Mouse (Mus musculus): Measurements from ENCODE around the gene Samd14. TPM values are rescaled to one million over a fixed set of nuclear protein-coding genes. Genes with fewer than 3 reads are reported as not detected.

Gene Samd14
- polyA plus RNA-seq, 1 experiment from 2014 or later, result 24.5 TPM

GRCm38 (mm10) chr11:95036521-95036920 is 26.8 kb downstream of the Samd14 start:
- Histone ChIP-seq H3K27ac (ENCODE audit: low read depth) (no peak overlapping the region), H3K36me3 (ENCODE audit: insufficient read depth) (0 out of 2 replicates have a peak, but pooled peaks cover 2% of the 10 kb centered on the region), H3K4me1 (ENCODE audit: insufficient read depth) (peaks cover under 1% of the 10 kb centered on the region; the same call in 1 of the 2 replicates), H3K27me3 (ENCODE audit: insufficient read depth, low read length) (no peaks in the 10 kb centered on the region), H3K4me3 (ENCODE audit: low read depth, low read length) (no peak overlapping the region), H3K9ac (no peak overlapping the region), H3K9me3 (ENCODE audit: low read depth, low read length) (no peaks in the 10 kb centered on the region), H3K4me2 (no peak overlapping the region)
- 96% methylated on average over 5 of the region's 5 CpGs for WGBS
- ATAC-seq (ENCODE audit: insufficient read depth) (no peak), DNase-seq (no peak)
- no peak for TF ChIP-seq CTCF (IDR thresholded peaks at IDR 0.05; ENCODE audit: low read depth)

GRCm38 (mm10) chr11:95037306-95037705 is 27.6 kb downstream of the Samd14 start:
- Histone ChIP-seq H3K9me3 (ENCODE audit: low read depth, low read length) (no peaks in the 10 kb centered on the region), H3K9ac (no peak overlapping the region), H3K36me3 (ENCODE audit: insufficient read depth) (0 out of 2 replicates have a peak, but pooled peaks cover 2% of the 10 kb centered on the region), H3K4me1 (ENCODE audit: insufficient read depth) (peaks cover 7% of the 10 kb centered on the region; the same call in 1 of the 2 replicates), H3K4me2 (no peak overlapping the region), H3K27ac (ENCODE audit: low read depth) (no peak overlapping the region), H3K4me3 (ENCODE audit: low read depth, low read length) (no peak overlapping the region), H3K27me3 (ENCODE audit: insufficient read depth, low read length) (no peaks in the 10 kb centered on the region)
- 45% methylated on average over 6 of the region's 6 CpGs for WGBS
- TF ChIP-seq CTCF (IDR thresholded peaks at IDR 0.05; ENCODE audit: low read depth), result no peak
- no peak for ATAC-seq (ENCODE audit: insufficient read depth)
- DNase-seq, result no peak

DNA sequence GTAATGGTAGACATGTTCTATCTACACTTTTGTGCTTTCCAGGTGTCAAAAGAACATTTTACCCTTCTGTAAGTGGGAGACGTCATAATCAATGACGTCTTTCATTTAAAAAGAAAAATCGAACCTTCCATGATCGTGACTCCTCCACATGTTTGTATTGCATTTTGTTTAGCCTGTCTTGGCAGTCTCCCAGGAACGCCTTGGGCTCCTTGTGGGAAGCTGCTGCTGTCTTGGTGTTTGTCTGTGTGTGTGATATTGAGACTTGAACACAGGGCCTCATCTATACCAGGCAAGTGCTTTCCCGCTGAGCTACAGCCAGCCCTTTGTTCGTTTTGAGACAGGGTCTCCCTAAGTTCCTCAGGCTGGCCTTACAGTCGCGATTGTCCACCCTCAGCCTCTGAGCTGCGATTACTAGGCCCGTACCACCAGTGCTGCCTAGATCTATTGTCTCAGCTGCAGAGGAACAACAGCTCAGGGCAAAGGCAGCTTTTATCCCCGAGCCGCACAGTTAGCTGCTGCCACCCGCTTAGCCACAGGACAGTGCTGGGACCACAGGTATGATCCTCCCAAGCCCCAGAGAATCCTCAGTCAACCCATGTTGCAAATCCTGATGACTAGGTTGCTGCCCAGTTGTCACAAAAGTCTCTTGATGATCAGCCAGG is 28.6 kb downstream of the Samd14 start:
- Histone ChIP-seq H3K9me3 (ENCODE audit: low read depth, low read length) (no peaks in the 10 kb centered on the region), H3K4me3 (ENCODE audit: low read depth, low read length) (no peak overlapping the region), H3K27ac (ENCODE audit: low read depth) (no peak overlapping the region), H3K4me1 (ENCODE audit: insufficient read depth) (peaks cover 7% of the 10 kb centered on the region; the same call in 1 of the 2 replicates), H3K27me3 (ENCODE audit: insufficient read depth, low read length) (no peaks in the 10 kb centered on the region), H3K4me2 (no peak overlapping the region), H3K9ac (no peak overlapping the region), H3K36me3 (ENCODE audit: insufficient read depth) (0 out of 2 replicates have a peak, but pooled peaks cover 2% of the 10 kb centered on the region)
- TF ChIP-seq CTCF (IDR thresholded peaks at IDR 0.05; ENCODE audit: low read depth), result no peak
- DNase-seq (peak; percentile 20), ATAC-seq (ENCODE audit: insufficient read depth) (no peak)
- WGBS, result 64% methylated on average over 14 of the region's 14 CpGs

DNA sequence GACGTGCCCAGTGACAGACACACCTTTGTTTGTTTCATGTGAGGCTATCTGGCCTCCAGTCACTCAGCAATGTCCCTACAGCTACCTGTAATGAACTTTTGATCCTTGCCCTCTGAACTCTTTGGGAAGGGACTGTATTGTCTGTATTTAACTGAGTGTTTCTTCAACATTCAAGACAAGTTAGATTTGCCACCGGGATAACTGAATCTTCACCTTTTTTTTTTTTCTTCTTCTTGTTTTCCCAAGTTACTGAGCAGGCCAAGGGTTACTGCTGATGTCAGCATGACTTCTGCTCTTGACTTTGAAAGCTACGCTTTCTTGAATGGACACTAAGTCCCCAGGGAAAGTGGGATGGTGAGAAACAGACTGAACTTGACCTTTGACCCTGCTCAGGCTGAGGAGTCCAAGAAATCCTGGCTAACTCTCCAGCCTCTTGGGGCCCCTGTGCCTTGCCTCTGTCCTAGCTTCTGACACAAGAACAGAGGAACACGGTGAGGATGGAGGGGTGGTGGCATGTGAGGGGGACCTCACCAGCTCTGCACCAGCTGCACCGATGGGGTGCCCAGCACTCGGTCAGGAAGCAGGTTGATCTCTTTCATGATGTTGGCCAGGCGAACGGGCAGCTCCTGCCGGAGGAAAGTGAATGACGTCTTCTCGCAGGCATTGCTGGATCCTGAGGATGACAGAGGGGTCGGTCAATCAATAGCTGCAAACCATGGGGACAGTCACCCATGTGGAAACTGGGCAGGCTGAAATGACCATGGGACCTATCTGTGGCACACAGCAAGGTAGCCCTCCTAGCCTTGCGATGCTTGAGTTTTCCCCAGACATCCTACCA is 29.4 kb downstream of the Samd14 start:
- no peaks in the 10 kb centered on the region for H3K27me3 ChIP-seq (ENCODE audit: insufficient read depth, low read length)
- H3K4me1 ChIP-seq (ENCODE audit: insufficient read depth), result peaks cover 7% of the 10 kb centered on the region; the same call in 1 of the 2 replicates
- H3K4me3 ChIP-seq (ENCODE audit: low read depth, low read length), result no peak overlapping the region
- no peak overlapping the region for H3K27ac ChIP-seq (ENCODE audit: low read depth)
- ATAC-seq (ENCODE audit: insufficient read depth) (no peak), DNase-seq (peak; percentile 20)
- no peak overlapping the region for H3K4me2 ChIP-seq
- H3K9ac ChIP-seq, result no peak overlapping the region
- no peaks in the 10 kb centered on the region for H3K9me3 ChIP-seq (ENCODE audit: low read depth, low read length)
- H3K36me3 ChIP-seq (ENCODE audit: insufficient read depth), result 0 out of 2 replicates have a peak, but pooled peaks cover 2% of the 10 kb centered on the region
- WGBS, result 76% methylated on average over 13 of the region's 13 CpGs
- no peak for TF ChIP-seq CTCF (IDR thresholded peaks at IDR 0.05; ENCODE audit: low read depth)

DNA sequence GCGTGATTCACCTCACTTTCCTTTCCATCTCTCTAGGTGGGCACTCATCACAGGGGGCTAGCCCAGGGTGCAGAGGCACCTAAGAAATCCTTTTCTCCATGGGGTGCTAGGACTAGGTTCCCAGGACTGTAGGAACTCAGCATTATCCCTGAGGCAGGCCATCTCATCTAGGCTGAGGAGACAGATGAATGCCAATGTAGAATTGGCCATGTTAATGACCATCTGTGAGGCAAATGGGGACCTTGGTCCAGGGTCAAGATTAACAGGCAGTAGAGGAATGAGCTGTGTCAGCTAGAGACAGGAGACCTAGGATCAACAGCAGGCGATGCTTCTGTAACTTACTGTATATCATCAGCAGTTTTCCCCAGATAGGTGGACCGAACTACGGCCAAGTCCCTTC is 30.1 kb downstream of the Samd14 start:
- Histone ChIP-seq H3K4me2 (peak overlapping the region; percentile 93), H3K4me1 (ENCODE audit: insufficient read depth) (peaks cover 7% of the 10 kb centered on the region; the same call in 1 of the 2 replicates), H3K27me3 (ENCODE audit: insufficient read depth, low read length) (no peaks in the 10 kb centered on the region), H3K36me3 (ENCODE audit: insufficient read depth) (peaks cover 6% of the 10 kb centered on the region; the same call in 1 of the 2 replicates), H3K9me3 (ENCODE audit: low read depth, low read length) (no peaks in the 10 kb centered on the region), H3K9ac (no peak overlapping the region; the same call in 1 of the 2 replicates), H3K4me3 (ENCODE audit: low read depth, low read length) (peak overlapping the region; percentile 77), H3K27ac (ENCODE audit: low read depth) (no peak overlapping the region; the same call in 1 of the 2 replicates)
- no peak for ATAC-seq (ENCODE audit: insufficient read depth)
- no peak for DNase-seq
- no peak for TF ChIP-seq CTCF (IDR thresholded peaks at IDR 0.05; ENCODE audit: low read depth)
- 70% methylated on average over 4 of the region's 4 CpGs for WGBS

DNA sequence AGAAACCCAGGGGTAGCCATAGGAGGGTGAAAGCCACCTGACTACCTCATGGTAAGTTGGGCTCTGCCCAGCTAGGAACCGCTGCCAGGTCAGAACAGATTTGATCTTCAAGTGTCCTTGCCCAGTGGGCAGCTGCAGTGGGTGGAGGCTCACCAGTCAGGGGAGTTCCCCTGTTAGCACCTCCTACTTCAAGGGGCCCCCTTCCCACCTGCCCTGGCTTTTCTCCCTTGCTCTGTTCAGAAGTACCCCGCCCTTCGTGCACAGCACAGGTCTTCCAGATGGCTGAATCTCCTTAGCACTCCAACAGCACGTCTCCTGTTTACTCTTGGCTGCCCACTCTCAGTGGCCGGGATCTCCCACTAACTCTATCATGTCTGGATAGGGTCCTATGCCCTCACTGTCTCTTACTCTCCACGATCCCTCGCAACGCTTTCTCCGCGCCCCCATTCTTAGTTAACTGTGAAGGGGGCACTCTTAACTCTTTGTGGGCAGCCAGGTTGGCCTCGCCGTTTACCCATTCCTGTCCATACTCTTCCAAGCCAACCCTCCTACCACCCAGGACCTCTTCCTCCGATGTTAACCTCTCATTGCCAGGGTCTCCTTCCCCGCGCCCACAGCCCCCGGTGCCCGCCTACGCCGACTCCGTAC is 30.9 kb downstream of the Samd14 start:
- ATAC-seq (ENCODE audit: insufficient read depth), result peak; percentile 40
- H3K4me3 ChIP-seq (ENCODE audit: low read depth, low read length), result peak overlapping the region; percentile 77
- no peaks in the 10 kb centered on the region for H3K27me3 ChIP-seq (ENCODE audit: insufficient read depth, low read length)
- H3K9me3 ChIP-seq (ENCODE audit: low read depth, low read length), result no peaks in the 10 kb centered on the region
- peak overlapping the region; percentile 93 for H3K4me2 ChIP-seq
- peaks cover 9% of the 10 kb centered on the region; the same call in 1 of the 2 replicates for H3K36me3 ChIP-seq (ENCODE audit: insufficient read depth)
- WGBS, result under 1% methylated on average over 20 of the region's 20 CpGs
- peaks cover 7% of the 10 kb centered on the region; the same call in 1 of the 2 replicates for H3K4me1 ChIP-seq (ENCODE audit: insufficient read depth)
- TF ChIP-seq CTCF (IDR thresholded peaks at IDR 0.05; ENCODE audit: low read depth), result no peak
- peak; percentile 52 for DNase-seq
- peak overlapping the region; percentile 73 for H3K27ac ChIP-seq (ENCODE audit: low read depth)
- H3K9ac ChIP-seq, result peak overlapping the region; percentile 73
